Mouse (Mus musculus) kidney, embryonic 14.5 days (tissue): ENCODE data around the gene Steap3. TPM values are rescaled to one million over a fixed set of nuclear protein-coding genes. Genes with fewer than 3 reads are reported as not detected.

Source experiments
- ATAC-seq: fragments of 200-750 bp; cut with Nextera tagmentation; 2 replicates; pipeline ENCODE4 v1.8.0; 2017; ENCODE audit warnings: moderate number of reproducible peaks, mild to moderate bottlenecking, moderate TSS enrichment, moderate library complexity; ENCODE audit not compliant: low FRiP score, low TSS enrichment
- H3K27ac ChIP-seq: fragments of 300-500 bp; sonication (generic); 2 replicates; pipeline ENCODE4 v1.5.1; 2014; ENCODE audit warnings: low read depth, mild to moderate bottlenecking, low read length, moderate library complexity, mixed read lengths
- H3K27me3 ChIP-seq: fragments of 300-500 bp; sonication (generic); 2 replicates; pipeline ENCODE4 v1.6.1; 2014; ENCODE audit warnings: mild to moderate bottlenecking, low read length; ENCODE audit not compliant: control insufficient read depth, insufficient read depth
- H3K36me3 ChIP-seq: fragments of 300-500 bp; sonication (generic); 2 replicates; pipeline ENCODE4 v1.6.1; 2014; ENCODE audit warnings: low read length, mixed read lengths; ENCODE audit not compliant: control insufficient read depth, insufficient read depth
- H3K4me1 ChIP-seq: fragments of 300-500 bp; sonication (generic); 2 replicates; pipeline ENCODE4 v1.6.1; 2014; ENCODE audit warnings: low read length, mixed read lengths; ENCODE audit not compliant: control insufficient read depth, insufficient read depth
- H3K4me2 ChIP-seq: fragments of 300-500 bp; sonication (generic); replicated peaks from 2 replicates; pipeline ENCODE4 v1.6.1; 2014; ENCODE audit warnings: low read depth, mild to moderate bottlenecking, low read length
- H3K4me3 ChIP-seq: fragments of 300-500 bp; sonication (generic); 2 replicates; pipeline ENCODE4 v1.5.1; 2014; ENCODE audit warnings: mild to moderate bottlenecking, low read length
- H3K9ac ChIP-seq: fragments of 300-500 bp; sonication (generic); 2 replicates; pipeline ENCODE4 v1.6.1; 2014; ENCODE audit warnings: low read depth, mild to moderate bottlenecking, low read length, moderate library complexity
- H3K9me3 ChIP-seq: fragments of 300-500 bp; sonication (generic); 2 replicates; pipeline ENCODE4 v1.6.1; 2016; ENCODE audit warnings: low read length; ENCODE audit not compliant: control insufficient read depth
- WGBS: fragments of 180-500 bp; shearing (Covaris S2); extraction: QIAGEN DNeasy Blood & Tissue Kit; methylation state at CpG from one replicate; pipeline ENCODE4 v1.1.7; 2014; 5-methylcytosine and 5-hydroxymethylcytosine counted together
- polyA plus RNA-seq: library from polyadenylated mRNA; unstranded; fragments of >200 nt; fragmentation: Nextera tagmentation; extraction: Ambion mirVana; gene quantifications from 2 replicates; pipeline ENCODE4 v1.2.1, GENCODE M21; 2014

The Steap3 gene
- polyA plus RNA-seq, 1 experiment from 2014 or later: 2.2 TPM

GRCm38 (mm10) chr1:120229723-120230471 is 42.6 kb downstream of the Steap3 start:
- Histone ChIP-seq H3K9me3 (no peaks in the 10 kb centered on the region), H3K27ac (no peak overlapping the region), H3K27me3 (peaks cover 2% of the 10 kb centered on the region; the same call in 1 of the 2 replicates), H3K4me2 (no peak overlapping the region), H3K9ac (no peak overlapping the region), H3K4me3 (no peak overlapping the region), H3K36me3 (no peaks in the 10 kb centered on the region), H3K4me1 (no peaks in the 10 kb centered on the region)
- WGBS: 55% methylated on average over 10 of the region's 10 CpGs
- no peak for ATAC-seq

- Histone ChIP-seq H3K27me3 (0 out of 2 replicates have a peak, but pooled peaks cover 2% of the 10 kb centered on the region), H3K36me3 (no peaks in the 10 kb centered on the region), H3K9ac (no peak overlapping the region), H3K4me2 (no peak overlapping the region), H3K27ac (no peak overlapping the region), H3K4me1 (no peaks in the 10 kb centered on the region), H3K4me3 (no peak overlapping the region), H3K9me3 (no peaks in the 10 kb centered on the region)
- ATAC-seq: no peak
- 44% methylated on average over 4 of the region's 4 CpGs for WGBS
Measured at GRCm38 (mm10) chr1:120223613-120224012, 48.9 kb downstream of the Steap3 start.

- no peak for ATAC-seq
- no peak overlapping the region for H3K4me3 ChIP-seq
- 0 out of 2 replicates have a peak, but pooled peaks cover 2% of the 10 kb centered on the region for H3K27me3 ChIP-seq
- no peak overlapping the region for H3K27ac ChIP-seq
- 43% methylated on average over 2 of the region's 2 CpGs for WGBS
- no peaks in the 10 kb centered on the region for H3K36me3 ChIP-seq
- no peaks in the 10 kb centered on the region for H3K4me1 ChIP-seq
- H3K9ac ChIP-seq: no peak overlapping the region
- H3K4me2 ChIP-seq: no peak overlapping the region
- no peaks in the 10 kb centered on the region for H3K9me3 ChIP-seq
Measured at GRCm38 (mm10) chr1:120221285-120221684, 51.2 kb downstream of the Steap3 start.

- ATAC-seq: no peak
- Histone ChIP-seq H3K9ac (no peak overlapping the region), H3K27me3 (0 out of 2 replicates have a peak, but pooled peaks cover 2% of the 10 kb centered on the region), H3K36me3 (no peaks in the 10 kb centered on the region), H3K4me3 (no peak overlapping the region), H3K4me2 (no peak overlapping the region), H3K9me3 (no peaks in the 10 kb centered on the region), H3K4me1 (no peaks in the 10 kb centered on the region), H3K27ac (no peak overlapping the region)
- 84% methylated on average over 6 of the region's 6 CpGs for whole genome bisulfite sequencing
Measured at GRCm38 (mm10) chr1:120220841-120221240, 51.7 kb downstream of the Steap3 start.

GRCm38 (mm10) chr1:120208502-120209230 is 63.8 kb downstream of the Steap3 start:
- Histone ChIP-seq H3K4me2 (no peak overlapping the region), H3K27me3 (no peaks in the 10 kb centered on the region), H3K9ac (no peak overlapping the region), H3K9me3 (no peaks in the 10 kb centered on the region), H3K27ac (no peak overlapping the region), H3K4me3 (no peak overlapping the region), H3K4me1 (no peaks in the 10 kb centered on the region), H3K36me3 (no peaks in the 10 kb centered on the region)
- WGBS: 84% methylated on average over 11 of the region's 11 CpGs
- ATAC-seq: no peak

- Histone ChIP-seq H3K9ac (no peak overlapping the region), H3K9me3 (no peaks in the 10 kb centered on the region), H3K4me1 (no peaks in the 10 kb centered on the region), H3K4me2 (no peak overlapping the region), H3K27me3 (no peaks in the 10 kb centered on the region), H3K36me3 (no peaks in the 10 kb centered on the region), H3K4me3 (no peak overlapping the region), H3K27ac (no peak overlapping the region)
- 85% methylated on average over 6 of the region's 6 CpGs for WGBS
- no peak for ATAC-seq
Measured at GRCm38 (mm10) chr1:120207568-120207967, 64.9 kb downstream of the Steap3 start.

GRCm38 (mm10) chr1:120204834-120205233 is 67.7 kb downstream of the Steap3 start:
- Histone ChIP-seq H3K9ac (no peak overlapping the region), H3K27ac (no peak overlapping the region), H3K36me3 (no peaks in the 10 kb centered on the region), H3K4me3 (no peak overlapping the region), H3K27me3 (no peaks in the 10 kb centered on the region), H3K4me1 (no peaks in the 10 kb centered on the region), H3K9me3 (no peaks in the 10 kb centered on the region), H3K4me2 (no peak overlapping the region)
- ATAC-seq: no peak
- WGBS: 54% methylated on average over 1 of the region's 1 CpGs

- H3K27ac ChIP-seq: no peak overlapping the region
- H3K4me1 ChIP-seq: no peaks in the 10 kb centered on the region
- no peak overlapping the region for H3K4me2 ChIP-seq
- H3K9me3 ChIP-seq: no peaks in the 10 kb centered on the region
- no peaks in the 10 kb centered on the region for H3K27me3 ChIP-seq
- ATAC-seq: no peak
- H3K9ac ChIP-seq: no peak overlapping the region
- 72% methylated on average over 5 of the region's 5 CpGs for WGBS
- H3K36me3 ChIP-seq: no peaks in the 10 kb centered on the region
- H3K4me3 ChIP-seq: no peak overlapping the region
Measured at GRCm38 (mm10) chr1:120203836-120204235, 68.7 kb downstream of the Steap3 start.

GRCm38 (mm10) chr1:120202542-120202941 is 70.0 kb downstream of the Steap3 start:
- H3K4me3 ChIP-seq: no peak overlapping the region
- 75% methylated on average over 3 of the region's 3 CpGs for WGBS
- H3K4me2 ChIP-seq: no peak overlapping the region
- H3K9ac ChIP-seq: no peak overlapping the region
- H3K9me3 ChIP-seq: no peaks in the 10 kb centered on the region
- no peaks in the 10 kb centered on the region for H3K4me1 ChIP-seq
- H3K36me3 ChIP-seq: no peaks in the 10 kb centered on the region
- H3K27ac ChIP-seq: no peak overlapping the region
- ATAC-seq: no peak
- no peaks in the 10 kb centered on the region for H3K27me3 ChIP-seq
